Mouse (Mus musculus) kidney, embryonic 16.5 days (tissue): ENCODE measurements around the gene Cebpa. TPM values are rescaled to one million over a fixed set of nuclear protein-coding genes. Genes with fewer than 3 reads are reported as not detected.

Experiments used
- ATAC-seq: fragments of 200-750 bp; cut with Nextera tagmentation; 2 replicates; pipeline ENCODE4 v1.8.0; 2017; ENCODE audit warnings: moderate TSS enrichment; ENCODE audit not compliant: low FRiP score, low TSS enrichment
- H3K27ac ChIP-seq: fragments of 300-500 bp; sonication (generic); 2 replicates; pipeline ENCODE4 v1.5.1; 2014; ENCODE audit warnings: low read length
- H3K27me3 ChIP-seq: fragments of 300-500 bp; sonication (generic); 2 replicates; pipeline ENCODE4 v1.6.1; 2014; ENCODE audit warnings: low read length, control low read depth, mixed read lengths; ENCODE audit not compliant: insufficient read depth
- H3K36me3 ChIP-seq: fragments of 300-500 bp; sonication (generic); 2 replicates; pipeline ENCODE4 v1.6.1; 2014; ENCODE audit warnings: low read length, control low read depth, mixed read lengths; ENCODE audit not compliant: insufficient read depth
- H3K4me1 ChIP-seq: fragments of 300-500 bp; sonication (generic); 2 replicates; pipeline ENCODE4 v1.6.1; 2014; ENCODE audit warnings: low read length, control low read depth, mixed read lengths; ENCODE audit not compliant: insufficient read depth
- H3K4me2 ChIP-seq: fragments of 300-500 bp; sonication (generic); replicated peaks from 2 replicates; pipeline ENCODE4 v1.6.1; 2014; ENCODE audit warnings: low read depth, low read length
- H3K4me3 ChIP-seq: fragments of 300-500 bp; sonication (generic); 2 replicates; pipeline ENCODE4 v1.5.1; 2014; ENCODE audit warnings: mild to moderate bottlenecking, low read length
- H3K9ac ChIP-seq: fragments of 300-500 bp; sonication (generic); replicated peaks from 2 replicates; pipeline ENCODE4 v1.6.1; 2014; ENCODE audit warnings: low read length
- H3K9me3 ChIP-seq: fragments of 300-500 bp; sonication (generic); 2 replicates; pipeline ENCODE4 v1.6.1; 2016; ENCODE audit warnings: low read length, control low read depth
- WGBS: fragments of 180-500 bp; shearing (Covaris S2); extraction: QIAGEN DNeasy Blood & Tissue Kit; methylation state at CpG from one replicate; pipeline ENCODE4 v1.1.7; 2014; 5-methylcytosine and 5-hydroxymethylcytosine counted together
- polyA plus RNA-seq: library from polyadenylated mRNA; unstranded; fragments of >200 nt; fragmentation: Nextera tagmentation; extraction: Ambion mirVana; gene quantifications from 2 replicates; pipeline ENCODE4 v1.2.1, GENCODE M21; 2015

The Cebpa gene
- polyA plus RNA-seq, 1 experiment from 2014 or later, result 1.4 TPM

DNA sequence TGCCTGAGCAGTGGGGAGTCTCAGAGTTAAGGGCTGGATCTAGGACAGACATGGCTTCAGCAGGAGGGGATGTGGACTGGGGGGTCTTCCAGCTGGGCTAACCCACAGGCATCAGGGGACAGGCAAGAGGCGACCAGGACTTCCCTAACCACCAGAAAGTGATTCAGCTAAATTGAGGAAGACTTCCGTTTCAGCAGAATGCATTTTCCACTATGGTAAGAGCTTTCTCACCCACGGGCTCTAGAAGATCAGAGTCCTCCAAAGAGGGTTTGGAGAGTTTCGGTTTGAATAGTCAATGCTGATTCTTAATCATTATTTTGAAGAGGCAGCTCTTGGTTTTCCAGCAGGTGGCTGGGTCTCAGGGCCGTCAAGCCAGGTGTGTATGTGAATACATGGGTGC, 20.8 kb downstream of the Cebpa start:
- no peak overlapping the region for H3K9ac ChIP-seq
- H3K4me2 ChIP-seq, result no peak overlapping the region
- H3K27me3 ChIP-seq, result no peaks in the 10 kb centered on the region; the same call in 1 of the 2 replicates
- peaks cover 13% of the 10 kb centered on the region for H3K4me1 ChIP-seq
- no peaks in the 10 kb centered on the region for H3K9me3 ChIP-seq
- H3K4me3 ChIP-seq, result no peak overlapping the region
- no peak overlapping the region for H3K27ac ChIP-seq
- no peak for ATAC-seq
- H3K36me3 ChIP-seq, result no peaks in the 10 kb centered on the region
- WGBS, result 87% methylated on average over 5 of the region's 5 CpGs

DNA sequence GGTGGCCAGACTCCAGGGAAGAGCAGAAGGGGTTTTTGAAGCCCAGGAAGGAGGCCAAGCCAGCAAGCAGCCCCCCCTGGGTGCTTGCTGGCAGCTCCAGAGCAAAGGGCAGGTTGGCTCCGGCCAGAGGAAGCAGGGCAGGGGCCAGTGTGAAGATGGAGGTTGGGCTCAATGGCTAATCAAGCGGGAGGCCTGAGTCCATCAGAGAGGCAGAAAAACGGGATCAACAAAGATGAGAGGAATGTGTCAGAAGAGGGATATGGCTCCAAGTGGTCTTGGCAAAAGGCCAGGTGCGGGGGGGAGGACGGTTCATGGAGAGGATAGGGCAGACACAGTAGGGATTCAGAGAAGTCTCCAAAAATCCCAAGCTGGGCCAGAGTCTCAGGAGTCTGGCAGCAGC, 22.4 kb downstream of the Cebpa start:
- 61% methylated on average over 5 of the region's 5 CpGs for WGBS
- Histone ChIP-seq H3K9me3 (no peaks in the 10 kb centered on the region), H3K36me3 (no peaks in the 10 kb centered on the region), H3K4me2 (no peak overlapping the region), H3K27me3 (no peaks in the 10 kb centered on the region; the same call in 1 of the 2 replicates), H3K4me3 (no peak overlapping the region), H3K4me1 (peaks cover 22% of the 10 kb centered on the region), H3K27ac (no peak overlapping the region), H3K9ac (no peak overlapping the region)
- ATAC-seq, result no peak

DNA sequence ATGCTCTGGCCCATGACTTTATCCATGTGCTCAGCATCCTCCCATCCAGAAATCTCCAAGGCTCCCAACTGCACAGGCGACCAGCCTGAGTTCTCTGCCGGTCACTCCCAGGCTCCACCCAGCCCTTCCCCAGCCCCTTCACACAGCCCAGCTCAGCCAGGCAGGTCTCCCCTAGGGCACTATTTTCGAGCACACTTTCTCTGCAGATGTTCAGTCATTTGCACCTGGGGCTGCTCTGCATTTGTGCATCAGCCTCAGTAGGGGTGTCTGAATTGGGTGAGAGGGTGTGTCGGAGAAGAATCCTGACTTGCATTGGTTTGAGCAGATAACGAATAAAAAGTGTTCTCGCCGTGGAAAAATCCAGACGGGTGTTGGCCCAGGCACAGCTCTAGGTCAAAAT, 23.4 kb downstream of the Cebpa start:
- Histone ChIP-seq H3K4me3 (no peak overlapping the region), H3K36me3 (no peaks in the 10 kb centered on the region), H3K4me2 (no peak overlapping the region), H3K27ac (no peak overlapping the region), H3K4me1 (peaks cover 22% of the 10 kb centered on the region), H3K9me3 (no peaks in the 10 kb centered on the region), H3K9ac (no peak overlapping the region), H3K27me3 (no peaks in the 10 kb centered on the region; the same call in 1 of the 2 replicates)
- WGBS, result 70% methylated on average over 8 of the region's 8 CpGs
- no peak for ATAC-seq

DNA sequence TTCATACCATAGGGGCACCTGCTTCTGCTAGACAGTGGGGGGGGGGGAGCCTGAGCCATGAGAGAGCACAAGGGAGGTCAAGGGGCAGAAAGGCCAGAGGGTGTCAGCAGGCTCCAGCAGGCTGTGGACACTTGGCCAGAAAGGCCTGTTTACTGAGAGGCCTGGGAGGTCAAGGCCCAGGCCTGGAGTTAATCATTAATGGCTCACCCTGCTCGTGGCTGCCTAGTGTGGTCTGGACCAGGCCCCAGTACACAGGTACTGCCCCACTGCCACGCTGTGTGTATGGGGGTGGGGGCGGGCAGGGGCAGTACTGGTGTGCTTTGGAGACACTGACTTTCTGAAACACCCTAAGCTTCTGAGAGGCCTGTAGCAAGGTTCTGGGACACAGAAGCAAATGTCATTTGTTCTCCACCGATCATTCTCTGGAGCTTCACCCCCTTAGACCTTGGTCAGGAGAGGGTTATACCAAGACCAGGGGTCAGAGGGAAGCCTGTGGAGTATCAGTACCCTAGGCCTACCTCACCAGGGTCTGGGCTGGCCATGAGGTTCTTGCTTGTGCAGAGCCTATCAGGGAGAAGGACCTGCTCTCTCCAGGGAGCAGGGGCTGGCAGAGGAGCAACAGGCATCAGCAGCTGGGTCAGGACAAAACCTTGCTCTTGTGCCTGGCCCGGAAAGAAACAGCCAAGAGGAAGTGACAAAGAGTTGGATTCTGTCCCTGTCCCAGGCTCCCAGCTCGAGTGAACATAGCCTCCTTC, 24.9 kb downstream of the Cebpa start:
- Histone ChIP-seq H3K27me3 (no peaks in the 10 kb centered on the region), H3K36me3 (no peaks in the 10 kb centered on the region), H3K4me3 (no peak overlapping the region), H3K4me2 (no peak overlapping the region), H3K9me3 (no peaks in the 10 kb centered on the region), H3K9ac (0 out of 2 replicates have a peak overlapping the region, but pooled peaks have one; percentile 24), H3K27ac (peak overlapping the region; percentile 44; the same call in 1 of the 2 replicates), H3K4me1 (peaks cover 22% of the 10 kb centered on the region)
- 62% methylated on average over 6 of the region's 6 CpGs for WGBS
- ATAC-seq, result peak; percentile 66

DNA sequence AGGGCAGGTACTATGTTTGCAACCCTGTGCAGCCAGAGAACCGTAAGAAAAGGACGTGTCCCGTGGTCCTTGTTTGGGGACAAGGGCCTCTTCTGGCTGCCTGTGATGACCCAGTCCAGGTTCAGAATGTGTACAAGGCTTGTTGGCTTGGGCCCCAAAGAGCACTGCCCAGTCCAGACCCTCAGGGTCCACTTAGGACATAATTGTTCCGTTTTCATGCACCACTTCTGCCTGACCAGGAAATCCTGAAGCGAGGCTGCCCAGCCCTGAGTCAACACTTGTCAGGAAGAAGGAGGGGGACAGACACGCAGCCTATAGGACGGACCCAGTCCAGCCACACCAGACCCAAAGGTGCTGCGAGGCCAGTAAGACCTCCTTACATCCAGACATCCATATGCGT, 26.0 kb downstream of the Cebpa start:
- peaks cover 26% of the 10 kb centered on the region for H3K4me1 ChIP-seq
- H3K27ac ChIP-seq, result no peak overlapping the region
- peak; percentile 5; the same call in 1 of the 2 replicates for ATAC-seq
- no peak overlapping the region for H3K4me2 ChIP-seq
- no peaks in the 10 kb centered on the region for H3K9me3 ChIP-seq
- H3K4me3 ChIP-seq, result no peak overlapping the region
- no peak overlapping the region for H3K9ac ChIP-seq
- WGBS, result 66% methylated on average over 9 of the region's 9 CpGs
- H3K36me3 ChIP-seq, result no peaks in the 10 kb centered on the region
- no peaks in the 10 kb centered on the region for H3K27me3 ChIP-seq

DNA sequence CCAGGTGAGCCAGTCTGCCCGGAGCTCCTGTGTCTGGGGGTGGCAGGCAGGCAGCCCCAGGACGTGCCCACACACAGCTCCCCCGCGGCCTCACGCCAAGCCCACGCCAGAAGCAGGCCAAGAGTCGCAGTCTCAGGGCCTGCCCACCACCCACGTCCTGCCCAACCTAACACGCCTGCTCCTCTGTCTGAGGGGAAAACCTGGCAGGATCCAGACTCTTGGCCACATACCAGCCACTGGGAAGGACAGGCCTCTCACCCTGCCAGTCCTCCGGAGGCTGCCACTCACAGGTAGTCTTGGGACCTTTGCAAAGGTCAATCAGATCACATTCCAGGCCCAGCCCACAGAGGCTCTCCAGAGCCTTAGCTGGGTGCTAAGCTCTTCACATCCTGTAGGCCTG, 27.2 kb downstream of the Cebpa start:
- no peak for ATAC-seq
- no peak overlapping the region for H3K4me3 ChIP-seq
- 74% methylated on average over 10 of the region's 10 CpGs for WGBS

DNA sequence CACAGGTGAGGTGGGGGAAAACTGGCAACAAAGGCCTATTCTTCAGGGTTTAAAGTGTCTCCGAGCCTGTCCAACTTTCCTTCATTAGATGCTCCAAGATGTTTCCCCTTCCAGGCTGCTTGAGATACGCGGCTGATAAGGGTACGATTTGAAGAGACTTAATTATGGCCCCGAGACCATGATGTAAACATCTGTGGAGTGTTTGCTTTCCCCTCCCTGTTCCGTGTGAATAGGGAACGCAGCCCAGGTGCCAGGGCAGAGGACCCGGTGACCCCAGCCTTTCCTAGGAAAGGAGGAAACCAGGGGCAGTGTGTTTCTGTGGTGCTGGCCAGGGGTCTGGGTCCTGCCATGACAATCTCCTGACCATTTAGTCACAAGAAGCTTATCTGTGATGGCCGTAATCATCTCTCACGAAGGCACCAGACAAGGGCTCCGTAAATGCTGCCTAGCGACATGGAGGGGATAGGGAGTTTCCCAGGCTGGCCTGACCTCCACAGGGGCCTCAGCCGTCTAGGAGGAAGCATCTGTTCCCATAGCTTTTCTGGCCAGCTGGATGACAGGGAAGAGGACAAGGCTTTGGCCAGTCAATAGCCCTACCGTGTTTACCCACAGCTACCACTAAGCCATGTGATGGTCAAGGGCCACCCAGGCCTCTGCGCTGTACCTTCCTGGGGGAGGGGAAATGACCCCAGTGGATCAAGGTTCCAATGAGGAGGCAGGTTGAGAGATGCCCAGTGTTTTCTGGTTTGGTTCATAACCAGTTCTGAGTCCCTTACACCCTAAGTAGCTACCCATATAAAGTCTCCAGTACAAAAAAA, 30.7 kb downstream of the Cebpa start:
- 47% methylated on average over 15 of the region's 15 CpGs for WGBS
- H3K4me2 ChIP-seq, result no peak overlapping the region

More for the DNA sequence above, 27.2 kb downstream of the Cebpa start:
- Histone ChIP-seq H3K9me3 (no peaks in the 10 kb centered on the region), H3K27ac (peak overlapping the region; percentile 52; the same call in 1 of the 2 replicates), H3K27me3 (no peaks in the 10 kb centered on the region), H3K4me2 (no peak overlapping the region), H3K9ac (no peak overlapping the region), H3K36me3 (no peaks in the 10 kb centered on the region), H3K4me1 (peaks cover 22% of the 10 kb centered on the region)

DNA sequence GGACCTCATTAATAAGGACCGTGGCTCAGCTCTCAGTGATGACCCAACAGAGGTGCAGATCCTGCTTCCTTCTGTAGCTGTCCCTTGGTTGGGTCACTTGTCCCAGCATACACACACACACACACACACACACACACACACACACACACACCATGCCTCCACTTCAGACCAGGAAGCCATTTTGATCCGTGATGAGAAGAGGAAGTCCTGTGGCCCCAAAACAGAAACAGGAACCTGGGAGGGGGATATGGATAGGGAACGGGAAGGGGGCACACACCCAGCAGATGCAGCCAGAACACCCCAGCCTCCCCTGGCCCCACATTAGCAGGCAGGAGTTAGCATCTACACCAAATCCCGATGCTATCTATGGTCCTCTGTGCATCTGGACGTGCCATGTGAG, 31.8 kb downstream of the Cebpa start:
- WGBS, result 70% methylated on average over 5 of the region's 5 CpGs
- no peak for ATAC-seq
- Histone ChIP-seq H3K4me1 (0 out of 2 replicates have a peak, but pooled peaks cover 5% of the 10 kb centered on the region), H3K36me3 (no peaks in the 10 kb centered on the region), H3K9me3 (no peaks in the 10 kb centered on the region), H3K4me3 (no peak overlapping the region), H3K4me2 (no peak overlapping the region), H3K27me3 (no peaks in the 10 kb centered on the region), H3K9ac (no peak overlapping the region), H3K27ac (no peak overlapping the region)

More for the DNA sequence above, 30.7 kb downstream of the Cebpa start:
- no peak for ATAC-seq
- Histone ChIP-seq H3K27ac (no peak overlapping the region), H3K9ac (no peak overlapping the region), H3K9me3 (no peaks in the 10 kb centered on the region), H3K4me1 (peaks cover 13% of the 10 kb centered on the region; the same call in 1 of the 2 replicates), H3K4me3 (no peak overlapping the region), H3K36me3 (no peaks in the 10 kb centered on the region), H3K27me3 (no peaks in the 10 kb centered on the region)

DNA sequence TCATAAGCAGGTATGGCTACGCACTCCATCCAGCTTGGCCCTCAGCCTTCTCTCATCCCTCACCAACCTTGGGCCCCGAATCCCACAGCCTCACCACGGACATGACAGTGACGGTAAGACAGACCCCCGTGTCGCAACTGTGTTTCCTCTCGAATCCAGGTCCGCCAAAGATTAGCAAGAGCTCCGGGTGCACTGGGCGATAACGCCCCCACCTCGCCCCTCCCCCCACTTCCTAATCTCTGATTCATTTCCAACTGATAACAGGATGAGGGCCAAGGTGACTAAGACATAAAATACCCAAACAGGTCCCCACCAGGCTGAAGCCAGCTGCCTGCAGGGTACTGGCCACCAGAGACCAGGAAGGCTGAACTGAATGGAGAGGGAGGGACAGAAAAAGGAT, 35.4 kb downstream of the Cebpa start:
- 76% methylated on average over 12 of the region's 12 CpGs for WGBS

More for the DNA sequence above, 35.4 kb downstream of the Cebpa start:
- H3K4me1 ChIP-seq, result 0 out of 2 replicates have a peak, but pooled peaks cover 4% of the 10 kb centered on the region
- H3K4me2 ChIP-seq, result no peak overlapping the region
- no peak overlapping the region for H3K27ac ChIP-seq
- no peak for ATAC-seq
- no peak overlapping the region for H3K9ac ChIP-seq
- H3K27me3 ChIP-seq, result no peaks in the 10 kb centered on the region
- H3K36me3 ChIP-seq, result no peaks in the 10 kb centered on the region
- H3K9me3 ChIP-seq, result no peaks in the 10 kb centered on the region
- no peak overlapping the region for H3K4me3 ChIP-seq
